Mouse (Mus musculus): ENCODE data around the gene Morn1.

GRCm38 (mm10) chr4:155152476-155152875 is 66.1 kb downstream of the Morn1 start:
- no peak for TF ChIP-seq GATA1 (IDR thresholded peaks at IDR 0.05; ENCODE audit: low read length)
- TF ChIP-seq TAL1 (IDR thresholded peaks at IDR 0.05; ENCODE audit: low read length), result no peak

All from erythroblast, embryonic 14.5 days (primary cell).